Mouse (Mus musculus) midbrain, embryonic 14.5 days (tissue): ENCODE data around the gene Otulin. TPM values are rescaled to one million over a fixed set of nuclear protein-coding genes. Genes with fewer than 3 reads are reported as not detected.

Experiments used
- ATAC-seq: fragments of 200-750 bp; cut with Nextera tagmentation; 2 replicates; pipeline ENCODE4 v1.8.0; 2017; ENCODE audit warnings: moderate number of reproducible peaks, moderate library complexity; ENCODE audit not compliant: low FRiP score, low TSS enrichment
- DNase-seq: peaks from one replicate; pipeline ENCODE4 v3.0.0-alpha.2; 2015
- H3K27ac ChIP-seq: fragments of 300-500 bp; sonication (generic); replicated peaks from 2 replicates; pipeline ENCODE4 v1.5.1; 2014; ENCODE audit warnings: mild to moderate bottlenecking, low read depth, low read length, moderate library complexity
- H3K27me3 ChIP-seq: fragments of 300-500 bp; sonication (generic); 2 replicates; pipeline ENCODE4 v1.6.1; 2014; ENCODE audit warnings: low read length, control low read depth, mixed read lengths; ENCODE audit not compliant: control insufficient read depth, insufficient read depth
- H3K36me3 ChIP-seq: fragments of 300-500 bp; sonication (generic); 2 replicates; pipeline ENCODE4 v1.6.1; 2014; ENCODE audit warnings: low read length, control low read depth; ENCODE audit not compliant: control insufficient read depth, insufficient read depth
- H3K4me1 ChIP-seq: fragments of 300-500 bp; sonication (generic); 2 replicates; pipeline ENCODE4 v1.6.1; 2014; ENCODE audit warnings: mild to moderate bottlenecking, antibody characterized with exemption, low read length, control low read depth; ENCODE audit not compliant: control insufficient read depth, insufficient read depth
- H3K4me2 ChIP-seq: fragments of 300-500 bp; sonication (generic); 2 replicates; pipeline ENCODE4 v1.6.1; 2014; ENCODE audit warnings: mild to moderate bottlenecking, low read length, moderate library complexity
- H3K4me3 ChIP-seq: fragments of 300-500 bp; sonication (generic); replicated peaks from 2 replicates; pipeline ENCODE4 v1.5.1; 2014; ENCODE audit warnings: low read depth, low read length
- H3K9ac ChIP-seq: fragments of 300-500 bp; sonication (generic); replicated peaks from 2 replicates; pipeline ENCODE4 v1.6.1; 2014; ENCODE audit warnings: mild to moderate bottlenecking, low read length, moderate library complexity
- H3K9me3 ChIP-seq: fragments of 300-500 bp; sonication (generic); 2 replicates; pipeline ENCODE4 v1.6.1; 2016; ENCODE audit warnings: low read length, control low read depth, mixed read lengths; ENCODE audit not compliant: control insufficient read depth
- WGBS: fragments of 180-500 bp; shearing (Covaris S2); extraction: QIAGEN DNeasy Blood & Tissue Kit; methylation state at CpG from one replicate; pipeline ENCODE4 v1.1.7; 2014; 5-methylcytosine and 5-hydroxymethylcytosine counted together
- polyA plus RNA-seq: library from polyadenylated mRNA; unstranded; fragments of >200 nt; fragmentation: Nextera tagmentation; extraction: Ambion mirVana; gene quantifications from 2 replicates; pipeline ENCODE4 v1.2.1, GENCODE M21; 2014

The Otulin gene
- polyA plus RNA-seq, 1 experiment from 2014 or later = 29.7 TPM

- Histone ChIP-seq H3K27ac (no peak overlapping the region), H3K36me3 (no peaks in the 10 kb centered on the region), H3K4me3 (no peak overlapping the region), H3K4me1 (peaks cover 5% of the 10 kb centered on the region; the same call in 1 of the 2 replicates), H3K4me2 (no peak overlapping the region), H3K27me3 (no peaks in the 10 kb centered on the region), H3K9me3 (no peaks in the 10 kb centered on the region), H3K9ac (no peak overlapping the region)
- 15% methylated on average over 1 of the region's 1 CpGs for WGBS
- ATAC-seq (no peak), DNase-seq (no peak)
Measured at GRCm38 (mm10) chr15:27516927-27517326, 113.6 kb downstream of the Otulin start.

GRCm38 (mm10) chr15:27508982-27509381 lies 121.5 kb downstream of the Otulin start:
- no peak overlapping the region for H3K27ac ChIP-seq
- ATAC-seq = no peak
- H3K9ac ChIP-seq = no peak overlapping the region
- no peak for DNase-seq
- 96% methylated on average over 17 of the region's 17 CpGs for WGBS
- no peak overlapping the region for H3K4me3 ChIP-seq
- no peaks in the 10 kb centered on the region for H3K27me3 ChIP-seq
- no peak overlapping the region for H3K4me2 ChIP-seq
- no peaks in the 10 kb centered on the region for H3K9me3 ChIP-seq
- H3K4me1 ChIP-seq = no peaks in the 10 kb centered on the region; the same call in 1 of the 2 replicates
- H3K36me3 ChIP-seq = no peaks in the 10 kb centered on the region

- no peaks in the 10 kb centered on the region for H3K36me3 ChIP-seq
- no peak overlapping the region for H3K27ac ChIP-seq
- no peak for ATAC-seq
- no peak overlapping the region for H3K9ac ChIP-seq
- DNase-seq = no peak
- no peaks in the 10 kb centered on the region for H3K27me3 ChIP-seq
- H3K4me2 ChIP-seq = no peak overlapping the region
- WGBS = 92% methylated on average over 7 of the region's 7 CpGs
- no peaks in the 10 kb centered on the region; the same call in 1 of the 2 replicates for H3K4me1 ChIP-seq
- no peaks in the 10 kb centered on the region for H3K9me3 ChIP-seq
- no peak overlapping the region for H3K4me3 ChIP-seq
Measured at GRCm38 (mm10) chr15:27508169-27508568, 122.3 kb downstream of the Otulin start.

- Histone ChIP-seq H3K9me3 (no peaks in the 10 kb centered on the region), H3K27me3 (no peaks in the 10 kb centered on the region), H3K27ac (no peak overlapping the region), H3K4me3 (no peak overlapping the region), H3K4me2 (no peak overlapping the region), H3K4me1 (no peaks in the 10 kb centered on the region; the same call in 1 of the 2 replicates), H3K36me3 (no peaks in the 10 kb centered on the region), H3K9ac (no peak overlapping the region)
- DNase-seq (no peak), ATAC-seq (no peak)
- WGBS = 92% methylated on average over 15 of the region's 15 CpGs
Measured at GRCm38 (mm10) chr15:27506893-27507596, 123.4 kb downstream of the Otulin start.

GRCm38 (mm10) chr15:27506127-27506886 lies 124.2 kb downstream of the Otulin start:
- Histone ChIP-seq H3K4me3 (no peak overlapping the region), H3K9me3 (no peaks in the 10 kb centered on the region), H3K9ac (no peak overlapping the region), H3K27ac (no peak overlapping the region), H3K27me3 (no peaks in the 10 kb centered on the region), H3K36me3 (no peaks in the 10 kb centered on the region), H3K4me1 (no peaks in the 10 kb centered on the region; the same call in 1 of the 2 replicates), H3K4me2 (no peak overlapping the region)
- DNase-seq = no peak
- 69% methylated on average over 5 of the region's 5 CpGs for WGBS
- peak; percentile 46 for ATAC-seq

GRCm38 (mm10) chr15:27503801-27504730 lies 126.4 kb downstream of the Otulin start:
- Histone ChIP-seq H3K4me2 (no peak overlapping the region), H3K4me1 (no peaks in the 10 kb centered on the region; the same call in 1 of the 2 replicates), H3K4me3 (no peak overlapping the region), H3K27ac (no peak overlapping the region), H3K9me3 (no peaks in the 10 kb centered on the region), H3K27me3 (no peaks in the 10 kb centered on the region), H3K9ac (no peak overlapping the region), H3K36me3 (no peaks in the 10 kb centered on the region)
- ATAC-seq (no peak), DNase-seq (no peak)
- WGBS = 91% methylated on average over 20 of the region's 20 CpGs

GRCm38 (mm10) chr15:27503221-27503620 lies 127.3 kb downstream of the Otulin start:
- H3K36me3 ChIP-seq = no peaks in the 10 kb centered on the region
- H3K27ac ChIP-seq = no peak overlapping the region
- no peak for ATAC-seq
- H3K4me1 ChIP-seq = no peaks in the 10 kb centered on the region; the same call in 1 of the 2 replicates
- no peaks in the 10 kb centered on the region for H3K27me3 ChIP-seq
- H3K9ac ChIP-seq = no peak overlapping the region
- H3K4me3 ChIP-seq = no peak overlapping the region
- no peak for DNase-seq
- no peak overlapping the region for H3K4me2 ChIP-seq
- 90% methylated on average over 9 of the region's 9 CpGs for WGBS
- no peaks in the 10 kb centered on the region for H3K9me3 ChIP-seq

- WGBS = 90% methylated on average over 13 of the region's 13 CpGs
Measured at GRCm38 (mm10) chr15:27502338-27502737, 128.2 kb downstream of the Otulin start.

More at GRCm38 (mm10) chr15:27502338-27502737, 128.2 kb downstream of the Otulin start:
- ATAC-seq = no peak
- no peaks in the 10 kb centered on the region for H3K27me3 ChIP-seq
- no peak for DNase-seq
- H3K27ac ChIP-seq = no peak overlapping the region
- no peak overlapping the region for H3K4me3 ChIP-seq
- H3K36me3 ChIP-seq = no peaks in the 10 kb centered on the region
- H3K9ac ChIP-seq = no peak overlapping the region
- no peak overlapping the region for H3K4me2 ChIP-seq
- no peaks in the 10 kb centered on the region; the same call in 1 of the 2 replicates for H3K4me1 ChIP-seq
- H3K9me3 ChIP-seq = no peaks in the 10 kb centered on the region
